Comparison of ENCODE assay signal across 12 mouse cellular contexts in genomic region chr4:82496383-82496782, GRCm38 (mm10).
A peak's percentile ranks its signal among the peaks of the same experiment; 100 is the strongest.
DNase-seq lines count a peak whose midpoint lies in the region; ATAC-seq and TF ChIP-seq lines count a peak whose summit lies in the region.
"Had no signal": no experiment of that assay in that cellular context is flagged by ENCODE, and none has a peak within 500 bp of the region (broad histone marks: within the 10 kb centered on the region; RNA-seq: fewer than 3 reads in every experiment).

No protein-coding gene starts in this region.

- TF ChIP-seq POLR2A in brain, embryonic 14.5 days (IDR thresholded peaks at IDR 0.05; ENCODE audit: borderline replicate concordance, extremely low read depth, insufficient read depth, insufficient read length, poor library complexity, severe bottlenecking): no peak
- TF ChIP-seq POLR2A in thymus, adult 2 months (IDR thresholded peaks at IDR 0.05; ENCODE audit: control insufficient read depth, extremely low read depth, insufficient read depth, low read length, poor library complexity): no peak

- H3K4me2 ChIP-seq in forebrain, embryonic 12.5 days: peak overlapping the region; percentile 36; the same call in 1 of the 2 replicates
- peak overlapping the region; percentile 92 for H3K4me2 ChIP-seq in forebrain, postnatal 0 days (ENCODE audit: low read depth)

- no peaks in the 10 kb centered on the region for H3K9me3 ChIP-seq in forebrain, embryonic 12.5 days
- no peaks in the 10 kb centered on the region for H3K9me3 ChIP-seq in forebrain, embryonic 10.5 days
- H3K9me3 ChIP-seq in forebrain, postnatal 0 days (ENCODE audit: low read length): no peaks in the 10 kb centered on the region

- H3K9ac ChIP-seq in forebrain, embryonic 12.5 days: no peak overlapping the region
- H3K9ac ChIP-seq in forebrain, postnatal 0 days: peak overlapping the region; percentile 92

- ATAC-seq in forebrain, embryonic 12.5 days (ENCODE audit: low FRiP score): no peak
- no peak for ATAC-seq in forebrain, postnatal 0 days
- ATAC-seq: inflammation-experienced regulatory T-cells, adult 6 months had no signal

- DNase-seq in forebrain, embryonic 10.5 days (ENCODE audit: extremely low spot score, low spot score): no peak
- no peak for DNase-seq in layer of hippocampus, adult 2 months (ENCODE audit: low spot score in 2 of 2)
- DNase-seq in layer of hippocampus, postnatal 36 days: no peak
- peak; percentile 72 for DNase-seq in brain, embryonic 14.5 days (ENCODE audit: low read depth)
- no peak for DNase-seq in forebrain, postnatal 0 days
- no peak for DNase-seq in frontal cortex, postnatal 36 days (ENCODE audit: low spot score in 2 of 2)
- DNase-seq in thymus, adult 2 months: no peak
- DNase-seq: adrenal gland, postnatal 36 days; B cell, adult 2 months; heart, adult 11 months had no signal

- no peak overlapping the region for H3K27ac ChIP-seq in forebrain, embryonic 12.5 days
- H3K27ac ChIP-seq in forebrain, embryonic 10.5 days: no peak overlapping the region
- peak overlapping the region; percentile 98 for H3K27ac ChIP-seq in layer of hippocampus, adult 2 months
- peak overlapping the region; percentile 80 for H3K27ac ChIP-seq in forebrain, postnatal 0 days (ENCODE audit: low read depth, low read length)
- no peak overlapping the region for H3K27ac ChIP-seq in thymus, adult 2 months (ENCODE audit: control insufficient read depth, insufficient read depth, low read length)

- no peak overlapping the region for H3K4me3 ChIP-seq in forebrain, embryonic 12.5 days (replicated peaks)
- H3K4me3 ChIP-seq in forebrain, embryonic 10.5 days: no peak overlapping the region
- H3K4me3 ChIP-seq in layer of hippocampus, adult 2 months: peak overlapping the region; percentile 55
- H3K4me3 ChIP-seq in forebrain, postnatal 0 days (ENCODE audit: low read depth, low read length): peak overlapping the region; percentile 79
- no peak overlapping the region for H3K4me3 ChIP-seq in thymus, adult 2 months (ENCODE audit: control insufficient read depth, insufficient read depth, low read length)

- TF ChIP-seq CTCF in layer of hippocampus, adult 2 months (conservative IDR thresholded peaks at IDR 0.05): no peak
- no peak for TF ChIP-seq CTCF in brain, embryonic 14.5 days (IDR thresholded peaks at IDR 0.05; ENCODE audit: borderline replicate concordance, extremely low read depth, insufficient read depth, insufficient read length)
- no peak for TF ChIP-seq CTCF in forebrain, postnatal 0 days (IDR thresholded peaks at IDR 0.05; ENCODE audit: low read depth)
- TF ChIP-seq CTCF in thymus, adult 2 months (IDR thresholded peaks at IDR 0.05; ENCODE audit: borderline replicate concordance, control insufficient read depth, extremely low read depth, insufficient read depth, low read length, poor library complexity): no peak

- peaks cover 57% of the 10 kb centered on the region for H3K4me1 ChIP-seq in forebrain, embryonic 12.5 days
- peaks cover 50% of the 10 kb centered on the region for H3K4me1 ChIP-seq in forebrain, embryonic 10.5 days
- H3K4me1 ChIP-seq in forebrain, postnatal 0 days (ENCODE audit: insufficient read depth): peaks cover 11% of the 10 kb centered on the region; the same call in 1 of the 2 replicates
- H3K4me1 ChIP-seq in thymus, adult 2 months (replicated peaks; ENCODE audit: control insufficient read depth, insufficient read depth, low read length): no peaks in the 10 kb centered on the region

- 73% methylated on average over 5 of the region's 5 CpGs for WGBS in forebrain, embryonic 12.5 days
- WGBS in forebrain, embryonic 10.5 days: 94% methylated on average over 5 of the region's 5 CpGs
- 37% methylated on average over 5 of the region's 5 CpGs for WGBS in forebrain, postnatal 0 days
- WGBS in thymus, adult 2 months: 87% methylated on average over 5 of the region's 5 CpGs

- H3K36me3 ChIP-seq in forebrain, embryonic 12.5 days (replicated peaks): peaks cover 28% of the 10 kb centered on the region
- peaks cover 39% of the 10 kb centered on the region for H3K36me3 ChIP-seq in forebrain, embryonic 10.5 days (replicated peaks)
- peaks cover 7% of the 10 kb centered on the region for H3K36me3 ChIP-seq in forebrain, postnatal 0 days (ENCODE audit: insufficient read depth)
- H3K36me3 ChIP-seq in thymus, adult 2 months (ENCODE audit: control insufficient read depth, insufficient read depth, low read length): no peaks in the 10 kb centered on the region

- no peaks in the 10 kb centered on the region for H3K27me3 ChIP-seq in forebrain, embryonic 12.5 days
- no peaks in the 10 kb centered on the region for H3K27me3 ChIP-seq in forebrain, embryonic 10.5 days (ENCODE audit: poor library complexity, severe bottlenecking)
- no peaks in the 10 kb centered on the region for H3K27me3 ChIP-seq in forebrain, postnatal 0 days (ENCODE audit: insufficient read depth, low read length)
- H3K27me3 ChIP-seq in thymus, adult 2 months (ENCODE audit: control insufficient read depth, insufficient read depth, low read length): no peaks in the 10 kb centered on the region

Comparison
In these comparisons a context has a peak if more than half of its experiments do, and no peak if none do; other contexts are left out.
1. H3K27ac ChIP-seq: peak in layer of hippocampus, adult 2 months (single experiment) and forebrain, postnatal 0 days (single experiment); none in forebrain, embryonic 12.5 days (single experiment), forebrain, embryonic 10.5 days (single experiment) and thymus, adult 2 months (single experiment).
2. H3K4me3 ChIP-seq: peak in layer of hippocampus, adult 2 months (single experiment) and forebrain, postnatal 0 days (single experiment); none in forebrain, embryonic 12.5 days (single experiment), forebrain, embryonic 10.5 days (single experiment) and thymus, adult 2 months (single experiment).